Mouse (Mus musculus): ENCODE data around the gene Cers1.

GRCm38 (mm10) chr8:70329124-70329834 lies 13.7 kb downstream of the Cers1 start, which contains the start of gene Gdf1:
- TF ChIP-seq CTCF (IDR thresholded peaks at IDR 0.05; ENCODE audit: insufficient read depth, low read depth, low read length) (no peak), POLR2A (IDR thresholded peaks at IDR 0.05; ENCODE audit: insufficient read depth, low read depth, low read length) (no peak)
